Mouse (Mus musculus): ENCODE data around the gene Wdr46. TPM values are rescaled to one million over a fixed set of nuclear protein-coding genes. Genes with fewer than 3 reads are reported as not detected.
"Not testable (repeated sequence)": the region's sequence is repeated elsewhere in the genome, so short reads cannot be mapped to it uniquely, and the experiment has no call there.

Gene Wdr46
- polyA plus RNA-seq, 1 experiment from 2014 or later: 32.7 TPM

DNA sequence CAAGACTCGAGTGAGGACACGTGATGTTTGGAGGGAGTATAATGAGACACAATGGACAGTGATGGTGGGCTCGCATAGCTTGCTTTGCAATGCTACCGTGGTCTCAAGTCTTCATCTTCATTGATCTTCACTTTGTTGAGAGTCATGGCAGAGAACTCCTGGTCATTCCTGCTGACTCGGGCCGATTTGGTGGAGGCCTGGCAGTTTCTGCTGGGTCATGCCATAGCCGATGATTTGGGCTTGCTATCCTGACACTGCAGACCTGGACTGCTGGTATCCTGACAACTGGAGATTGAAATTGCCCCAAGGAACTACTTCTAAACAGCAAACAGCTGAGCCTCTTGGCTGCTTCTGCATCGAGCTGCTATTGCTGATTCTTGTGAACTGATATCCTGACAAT is 54.5 kb downstream of the Wdr46 start:
- Histone ChIP-seq H3K4me3 (ENCODE audit: low read length) (no peak overlapping the region), H3K27me3 (ENCODE audit: insufficient read depth, low read length) (peaks cover 15% of the 10 kb centered on the region), H3K4me2 (replicated peaks; ENCODE audit: low read depth, low read length) (no peak overlapping the region), H3K27ac (ENCODE audit: low read length) (no peak overlapping the region), H3K4me1 (ENCODE audit: insufficient read depth, low read length) (0 out of 2 replicates have a peak, but pooled peaks cover 3% of the 10 kb centered on the region), H3K9ac (replicated peaks; ENCODE audit: low read length) (no peak overlapping the region), H3K9me3 (ENCODE audit: low read length) (no peaks in the 10 kb centered on the region), H3K36me3 (ENCODE audit: insufficient read depth, low read length) (no peaks in the 10 kb centered on the region)
- WGBS: 89% methylated on average over 8 of the region's 8 CpGs
- no peak for ATAC-seq (ENCODE audit: low FRiP score, low TSS enrichment)

DNA sequence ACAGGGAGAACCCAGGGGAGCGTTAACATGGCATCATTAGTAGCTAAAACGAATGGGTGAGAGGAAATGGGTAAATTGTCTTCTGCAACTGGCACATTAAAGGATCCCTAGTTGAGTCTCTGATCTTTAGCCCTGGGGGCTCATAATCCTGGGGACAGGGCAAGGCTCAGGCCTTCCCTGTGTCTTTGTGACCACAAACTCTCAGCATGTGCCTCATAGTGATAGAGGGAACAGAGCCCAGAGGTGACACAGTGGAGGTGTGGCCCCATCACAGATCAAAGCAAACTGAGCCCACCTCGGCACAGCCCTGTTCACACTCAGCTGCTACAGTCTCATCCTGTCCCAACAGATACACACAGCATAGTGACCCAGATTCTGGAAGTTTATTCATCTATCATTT is 55.2 kb downstream of the Wdr46 start:
- ATAC-seq (ENCODE audit: low FRiP score, low TSS enrichment): no peak
- Histone ChIP-seq H3K27ac (ENCODE audit: low read length) (no peak overlapping the region), H3K4me2 (replicated peaks; ENCODE audit: low read depth, low read length) (no peak overlapping the region), H3K27me3 (ENCODE audit: insufficient read depth, low read length) (peaks cover 21% of the 10 kb centered on the region), H3K36me3 (ENCODE audit: insufficient read depth, low read length) (no peaks in the 10 kb centered on the region), H3K9me3 (ENCODE audit: low read length) (no peaks in the 10 kb centered on the region), H3K4me1 (ENCODE audit: insufficient read depth, low read length) (0 out of 2 replicates have a peak, but pooled peaks cover 4% of the 10 kb centered on the region), H3K9ac (replicated peaks; ENCODE audit: low read length) (no peak overlapping the region), H3K4me3 (ENCODE audit: low read length) (no peak overlapping the region)
- WGBS: 27% methylated on average over 3 of the region's 3 CpGs

DNA sequence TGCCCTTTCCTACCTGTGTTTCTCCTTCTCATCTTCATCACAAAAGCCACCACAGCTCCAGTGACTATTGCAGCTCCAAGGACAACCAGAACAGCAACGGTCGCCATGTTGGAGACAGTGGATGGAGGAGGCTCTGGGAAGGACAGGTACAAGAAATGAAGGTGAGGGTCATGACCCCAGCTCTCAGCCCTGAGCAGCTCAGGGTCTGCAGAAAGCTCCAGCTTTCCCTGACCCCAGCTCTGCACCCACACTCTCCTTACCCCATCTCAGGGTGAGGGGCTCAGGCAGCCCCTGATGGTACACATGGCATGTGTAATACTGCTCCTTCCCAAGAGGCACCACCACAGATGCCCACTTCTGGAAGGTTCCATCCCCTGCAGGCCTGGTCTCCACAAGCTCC is 56.6 kb downstream of the Wdr46 start:
- WGBS: 89% methylated on average over 2 of the region's 2 CpGs
- not testable (repeated sequence) for H3K4me3 ChIP-seq (ENCODE audit: low read length); H3K36me3 ChIP-seq (ENCODE audit: insufficient read depth, low read length); H3K9ac ChIP-seq (replicated peaks; ENCODE audit: low read length); H3K9me3 ChIP-seq (ENCODE audit: low read length); H3K4me2 ChIP-seq (replicated peaks; ENCODE audit: low read depth, low read length); ATAC-seq (ENCODE audit: low FRiP score, low TSS enrichment); H3K27ac ChIP-seq (ENCODE audit: low read length); H3K4me1 ChIP-seq (ENCODE audit: insufficient read depth, low read length)
- peaks cover 35% of the 10 kb centered on the region for H3K27me3 ChIP-seq (ENCODE audit: insufficient read depth, low read length)

DNA sequence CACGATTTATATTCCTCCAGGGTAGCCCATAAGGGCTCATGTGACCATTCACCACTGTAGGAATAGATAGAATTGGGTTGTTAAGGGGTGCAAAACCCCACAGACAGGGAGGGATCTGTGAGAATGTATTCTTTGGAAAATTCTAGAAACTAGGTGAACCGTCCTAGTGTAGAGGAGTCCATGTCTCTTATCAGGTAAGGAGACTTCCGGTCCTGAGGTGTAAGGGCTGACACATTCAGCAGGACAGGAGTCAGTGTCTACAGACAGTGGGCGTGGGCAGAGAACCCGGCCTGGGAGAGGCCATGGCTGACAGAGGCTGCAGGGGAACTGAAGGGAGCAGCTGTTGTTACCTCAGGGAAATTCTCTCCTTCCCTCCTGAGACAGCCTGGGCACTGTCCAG is 58.2 kb downstream of the Wdr46 start:
- ATAC-seq (ENCODE audit: low FRiP score, low TSS enrichment); H3K27ac ChIP-seq (ENCODE audit: low read length); H3K9me3 ChIP-seq (ENCODE audit: low read length); H3K4me3 ChIP-seq (ENCODE audit: low read length); H3K9ac ChIP-seq (replicated peaks; ENCODE audit: low read length); H3K4me2 ChIP-seq (replicated peaks; ENCODE audit: low read depth, low read length); H3K4me1 ChIP-seq (ENCODE audit: insufficient read depth, low read length); H3K36me3 ChIP-seq (ENCODE audit: insufficient read depth, low read length): not testable (repeated sequence)
- H3K27me3 ChIP-seq (ENCODE audit: insufficient read depth, low read length): peaks cover 36% of the 10 kb centered on the region
- WGBS: 45% methylated on average over 5 of the region's 5 CpGs

Other genes with a start within 250 kb of the Wdr46 start
- gene March2, start 222.0 kb upstream of the Wdr46 start, polyA plus RNA-seq (2015; fragmentation: Nextera tagmentation; extraction: Ambion mirVana): 58.4 and 61.9 TPM in 2 replicates
- gene Rab11b, start 180.1 kb upstream of the Wdr46 start, polyA plus RNA-seq (2015; fragmentation: Nextera tagmentation; extraction: Ambion mirVana): 245 and 303 TPM in 2 replicates
- 28.4 and 29.5 TPM in 2 replicates for gene Angptl4, start 158.8 kb upstream of the Wdr46 start, polyA plus RNA-seq (2015; fragmentation: Nextera tagmentation; extraction: Ambion mirVana)
- 65.0 and 73.5 TPM in 2 replicates for gene Kank3, start 130.1 kb upstream of the Wdr46 start, polyA plus RNA-seq (2015; fragmentation: Nextera tagmentation; extraction: Ambion mirVana)
- 796 and 818 TPM in 2 replicates for gene Rps28, start 116.1 kb upstream of the Wdr46 start, polyA plus RNA-seq (2015; fragmentation: Nextera tagmentation; extraction: Ambion mirVana)
- 480 and 498 TPM in 2 replicates for gene Ndufa7, start 116.1 kb upstream of the Wdr46 start, polyA plus RNA-seq (2015; fragmentation: Nextera tagmentation; extraction: Ambion mirVana)
- 120 and 122 TPM in 2 replicates for gene Cd320, start 97.6 kb upstream of the Wdr46 start, polyA plus RNA-seq (2015; fragmentation: Nextera tagmentation; extraction: Ambion mirVana)
- gene Gm7029, start 66.8 kb upstream of the Wdr46 start, polyA plus RNA-seq (2015; fragmentation: Nextera tagmentation; extraction: Ambion mirVana): not detected in 2 replicates
- 9.6 and 10.5 TPM in 2 replicates for gene Kifc1, start 50.0 kb upstream of the Wdr46 start, polyA plus RNA-seq (2015; fragmentation: Nextera tagmentation; extraction: Ambion mirVana)
- 0.22 TPM in 1 of 2 replicates, not detected in the other for gene Platr17, start 35.5 kb upstream of the Wdr46 start, polyA plus RNA-seq (2015; fragmentation: Nextera tagmentation; extraction: Ambion mirVana)
- gene Daxx, start 31.2 kb upstream of the Wdr46 start, polyA plus RNA-seq (2015; fragmentation: Nextera tagmentation; extraction: Ambion mirVana): 59.9 and 60.1 TPM in 2 replicates
- gene Tapbp, start 24.8 kb upstream of the Wdr46 start, polyA plus RNA-seq (2015; fragmentation: Nextera tagmentation; extraction: Ambion mirVana): 36.1 and 39.2 TPM in 2 replicates
- gene Zbtb22, start 24.8 kb upstream of the Wdr46 start, polyA plus RNA-seq (2015; fragmentation: Nextera tagmentation; extraction: Ambion mirVana): 20.6 and 20.9 TPM in 2 replicates
- 35.9 and 38.0 TPM in 2 replicates for gene Rgl2, start 11.1 kb upstream of the Wdr46 start, polyA plus RNA-seq (2015; fragmentation: Nextera tagmentation; extraction: Ambion mirVana)
- gene Pfdn6, start 317 bp upstream of the Wdr46 start, polyA plus RNA-seq (2015; fragmentation: Nextera tagmentation; extraction: Ambion mirVana): 168 and 174 TPM in 2 replicates
- 6.2 and 6.9 TPM in 2 replicates for gene B3galt4, start 10.8 kb downstream of the Wdr46 start, polyA plus RNA-seq (2015; fragmentation: Nextera tagmentation; extraction: Ambion mirVana)
- gene Vps52, start 15.2 kb downstream of the Wdr46 start, polyA plus RNA-seq (2015; fragmentation: Nextera tagmentation; extraction: Ambion mirVana): 51.9 and 54.7 TPM in 2 replicates
- 1,660 and 1,786 TPM in 2 replicates for gene Rps18, start 15.3 kb downstream of the Wdr46 start, polyA plus RNA-seq (2015; fragmentation: Nextera tagmentation; extraction: Ambion mirVana)
- 31.5 and 32.7 TPM in 2 replicates for gene H2-K1, start 59.7 kb downstream of the Wdr46 start, polyA plus RNA-seq (2015; fragmentation: Nextera tagmentation; extraction: Ambion mirVana)
- 14.7 and 18.7 TPM in 2 replicates for gene Ring1, start 84.0 kb downstream of the Wdr46 start, polyA plus RNA-seq (2015; fragmentation: Nextera tagmentation; extraction: Ambion mirVana)
- 52.9 and 54.0 TPM in 2 replicates for gene H2-Ke6, start 87.4 kb downstream of the Wdr46 start, polyA plus RNA-seq (2015; fragmentation: Nextera tagmentation; extraction: Ambion mirVana)
- gene Slc39a7, start 91.0 kb downstream of the Wdr46 start, polyA plus RNA-seq (2015; fragmentation: Nextera tagmentation; extraction: Ambion mirVana): 227 and 231 TPM in 2 replicates
- 52.7 and 56.7 TPM in 2 replicates for gene Rxrb, start 91.2 kb downstream of the Wdr46 start, polyA plus RNA-seq (2015; fragmentation: Nextera tagmentation; extraction: Ambion mirVana)
- gene Col11a2, start 98.8 kb downstream of the Wdr46 start, polyA plus RNA-seq (2015; fragmentation: Nextera tagmentation; extraction: Ambion mirVana): 3.2 and 3.7 TPM in 2 replicates
- gene H2-Oa, start 151.7 kb downstream of the Wdr46 start, polyA plus RNA-seq (2015; fragmentation: Nextera tagmentation; extraction: Ambion mirVana): 0.52 and 0.82 TPM in 2 replicates
- gene H2-DMa, start 178.9 kb downstream of the Wdr46 start, polyA plus RNA-seq (2015; fragmentation: Nextera tagmentation; extraction: Ambion mirVana): 18.3 and 19.0 TPM in 2 replicates
- gene Brd2, start 182.0 kb downstream of the Wdr46 start, polyA plus RNA-seq (2015; fragmentation: Nextera tagmentation; extraction: Ambion mirVana): 117 and 134 TPM in 2 replicates
- gene H2-DMb2, start 202.6 kb downstream of the Wdr46 start, polyA plus RNA-seq (2015; fragmentation: Nextera tagmentation; extraction: Ambion mirVana): 24.5 and 30.3 TPM in 2 replicates
- gene H2-DMb1, start 212.4 kb downstream of the Wdr46 start, polyA plus RNA-seq (2015; fragmentation: Nextera tagmentation; extraction: Ambion mirVana): 7.2 and 8.6 TPM in 2 replicates
- 4.7 and 5.5 TPM in 2 replicates for gene Tap1, start 246.9 kb downstream of the Wdr46 start, polyA plus RNA-seq (2015; fragmentation: Nextera tagmentation; extraction: Ambion mirVana)
- gene Psmb9, start 247.1 kb downstream of the Wdr46 start, polyA plus RNA-seq (2015; fragmentation: Nextera tagmentation; extraction: Ambion mirVana): 2.0 and 2.4 TPM in 2 replicates